Mouse (Mus musculus): ENCODE data around the gene Pop4.

DNA sequence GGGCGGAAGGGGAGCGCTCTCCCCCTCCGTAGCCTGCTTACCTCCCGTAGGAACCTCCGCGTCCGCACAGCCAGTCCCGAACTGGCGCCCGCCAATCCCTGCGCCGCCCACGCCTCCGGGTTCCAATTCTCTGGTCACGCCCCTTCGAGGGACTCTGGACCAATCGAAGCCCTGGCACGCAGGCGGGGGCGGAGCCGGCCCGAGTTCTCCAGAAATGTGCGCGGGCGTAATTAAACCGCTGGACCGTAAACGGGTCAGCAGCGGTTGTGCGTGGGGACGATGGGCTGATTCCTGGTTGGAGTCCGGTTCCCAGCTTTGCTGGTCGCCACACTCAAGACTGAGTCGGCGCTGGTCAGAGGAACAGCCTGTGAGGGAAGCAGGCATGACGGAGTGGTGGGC is 43.3 kb downstream of the Pop4 start, which contains the start of gene Plekhf1:
- TF ChIP-seq POLR2A (IDR thresholded peaks at IDR 0.05; ENCODE audit: low read depth, low read length) (no peak), CTCF (IDR thresholded peaks at IDR 0.05; ENCODE audit: extremely low read depth, insufficient read depth, insufficient read length, insufficient replicate concordance) (no peak)

Measured in spleen, adult 2 months (tissue).